Mouse (Mus musculus) ES-E14 (cell line): ENCODE measurements around the gene Cmpk1.

ENCODE experiments used
- HCFC1 ChIP-seq: IDR thresholded peaks from 2 replicates; pipeline ENCODE4 v1.6.1; 2012; ENCODE audit warnings: low read length, inconsistent platforms, borderline replicate concordance; ENCODE audit not compliant: insufficient read depth
- MAFK ChIP-seq: IDR thresholded peaks from 2 replicates; pipeline ENCODE4 v1.6.1; 2014; ENCODE audit warnings: mild to moderate bottlenecking, low read depth, low read length, inconsistent platforms; ENCODE audit not compliant: insufficient read depth
- ZNF384 ChIP-seq: IDR thresholded peaks from 2 replicates; pipeline ENCODE4 v1.6.1; 2012; ENCODE audit warnings: low read depth, low read length, inconsistent platforms

DNA sequence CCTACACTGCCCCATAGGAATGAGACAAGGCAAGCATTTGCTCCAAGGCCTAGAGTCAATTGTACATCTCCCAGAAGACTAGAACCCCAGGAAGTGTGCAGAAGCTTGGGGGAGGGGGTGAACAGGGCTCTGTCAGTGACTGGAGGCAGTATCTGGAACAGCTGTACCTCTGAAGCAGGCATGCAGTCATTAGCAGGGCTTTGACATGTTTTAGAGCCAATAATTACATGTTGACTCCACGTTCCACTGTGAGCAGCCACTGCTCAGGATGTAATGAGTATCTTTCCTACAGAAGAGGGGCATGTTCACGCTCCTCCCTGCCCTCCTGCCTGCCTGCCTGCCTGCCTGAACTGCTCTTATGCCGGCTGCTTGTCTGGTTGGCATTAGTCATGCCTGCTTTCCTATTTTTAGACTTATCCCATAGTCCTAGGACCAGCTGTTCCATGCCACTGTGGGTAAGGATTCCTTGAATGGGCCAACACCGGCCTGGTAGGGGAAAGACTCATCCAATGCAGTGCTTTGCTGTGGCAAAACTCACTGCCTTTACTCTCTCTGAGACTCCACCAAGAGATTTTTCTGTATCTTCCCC lies 49.5 kb downstream of the Cmpk1 start:
- TF ChIP-seq MAFK, result no peak
- no peak for TF ChIP-seq ZNF384
- no peak for TF ChIP-seq HCFC1
